Mouse (Mus musculus): ENCODE results near the gene Coq8a. TPM values are rescaled to one million over a fixed set of nuclear protein-coding genes. Genes with fewer than 3 reads are reported as not detected.
A peak's percentile ranks its signal among the peaks of the same experiment; 100 is the strongest.

The Coq8a gene
- total and polyA plus RNA-seq, 2 experiments from 2014 or later = 1.8 to 7.3 TPM

- WGBS = 90% methylated on average over 8 of the region's 8 CpGs
- peaks cover 9% of the 10 kb centered on the region for H3K36me3 ChIP-seq (ENCODE audit: insufficient read depth)
- no peaks in the 10 kb centered on the region for H3K9me3 ChIP-seq (ENCODE audit: low read length)
- no peak for ATAC-seq
- no peaks in the 10 kb centered on the region for H3K27me3 ChIP-seq (ENCODE audit: insufficient read depth, low read length)
- no peak overlapping the region for H3K27ac ChIP-seq (ENCODE audit: low read depth, low read length)
- H3K4me2 ChIP-seq (ENCODE audit: low read depth) = no peak overlapping the region
- no peak overlapping the region for H3K9ac ChIP-seq
- no peak overlapping the region for H3K4me3 ChIP-seq (ENCODE audit: low read depth, low read length)
- no peak for DNase-seq
- no peaks in the 10 kb centered on the region for H3K4me1 ChIP-seq (ENCODE audit: insufficient read depth)
- TF ChIP-seq CTCF (IDR thresholded peaks at IDR 0.05; ENCODE audit: low read depth) = no peak
These were observed 29.3 kb downstream of the Coq8a start for GRCm38 (mm10) chr1:180170071-180170470.

- Histone ChIP-seq H3K36me3 (ENCODE audit: insufficient read depth) (peaks cover 9% of the 10 kb centered on the region), H3K4me2 (ENCODE audit: low read depth) (no peak overlapping the region), H3K9me3 (ENCODE audit: low read length) (no peaks in the 10 kb centered on the region), H3K9ac (no peak overlapping the region), H3K4me3 (ENCODE audit: low read depth, low read length) (no peak overlapping the region), H3K27me3 (ENCODE audit: insufficient read depth, low read length) (no peaks in the 10 kb centered on the region), H3K27ac (ENCODE audit: low read depth, low read length) (no peak overlapping the region), H3K4me1 (ENCODE audit: insufficient read depth) (no peaks in the 10 kb centered on the region)
- WGBS = 88% methylated on average over 7 of the region's 7 CpGs
- TF ChIP-seq CTCF (IDR thresholded peaks at IDR 0.05; ENCODE audit: low read depth) = no peak
- no peak for DNase-seq
- ATAC-seq = no peak
These were observed 30.2 kb downstream of the Coq8a start for GRCm38 (mm10) chr1:180169161-180169560.

GRCm38 (mm10) chr1:180168294-180168693 lies 31.1 kb downstream of the Coq8a start:
- Histone ChIP-seq H3K4me2 (ENCODE audit: low read depth) (no peak overlapping the region), H3K27me3 (ENCODE audit: insufficient read depth, low read length) (no peaks in the 10 kb centered on the region), H3K4me1 (ENCODE audit: insufficient read depth) (no peaks in the 10 kb centered on the region), H3K27ac (ENCODE audit: low read depth, low read length) (no peak overlapping the region), H3K36me3 (ENCODE audit: insufficient read depth) (peaks cover 16% of the 10 kb centered on the region), H3K4me3 (ENCODE audit: low read depth, low read length) (no peak overlapping the region), H3K9me3 (ENCODE audit: low read length) (no peaks in the 10 kb centered on the region), H3K9ac (no peak overlapping the region)
- no peak for TF ChIP-seq CTCF (IDR thresholded peaks at IDR 0.05; ENCODE audit: low read depth)
- no peak for ATAC-seq
- WGBS = 96% methylated on average over 6 of the region's 6 CpGs
- DNase-seq = no peak

- Histone ChIP-seq H3K9ac (no peak overlapping the region), H3K27me3 (ENCODE audit: insufficient read depth, low read length) (no peaks in the 10 kb centered on the region), H3K9me3 (ENCODE audit: low read length) (no peaks in the 10 kb centered on the region), H3K27ac (ENCODE audit: low read depth, low read length) (no peak overlapping the region), H3K36me3 (ENCODE audit: insufficient read depth) (peaks cover 34% of the 10 kb centered on the region), H3K4me2 (ENCODE audit: low read depth) (no peak overlapping the region), H3K4me3 (ENCODE audit: low read depth, low read length) (no peak overlapping the region), H3K4me1 (ENCODE audit: insufficient read depth) (no peaks in the 10 kb centered on the region)
- ATAC-seq = no peak
- 73% methylated on average over 5 of the region's 5 CpGs for WGBS
- no peak for TF ChIP-seq CTCF (IDR thresholded peaks at IDR 0.05; ENCODE audit: low read depth)
- no peak for DNase-seq
These were observed 32.9 kb downstream of the Coq8a start for GRCm38 (mm10) chr1:180166533-180166932.

GRCm38 (mm10) chr1:180162986-180163385 lies 36.4 kb downstream of the Coq8a start:
- Histone ChIP-seq H3K9me3 (ENCODE audit: low read length) (no peaks in the 10 kb centered on the region), H3K4me1 (ENCODE audit: insufficient read depth) (no peaks in the 10 kb centered on the region), H3K4me2 (ENCODE audit: low read depth) (no peak overlapping the region), H3K9ac (no peak overlapping the region), H3K27me3 (ENCODE audit: insufficient read depth, low read length) (no peaks in the 10 kb centered on the region), H3K36me3 (ENCODE audit: insufficient read depth) (peaks cover 56% of the 10 kb centered on the region), H3K27ac (ENCODE audit: low read depth, low read length) (no peak overlapping the region), H3K4me3 (ENCODE audit: low read depth, low read length) (no peak overlapping the region)
- no peak for TF ChIP-seq CTCF (IDR thresholded peaks at IDR 0.05; ENCODE audit: low read depth)
- 91% methylated on average over 7 of the region's 7 CpGs for WGBS
- DNase-seq (no peak), ATAC-seq (no peak)

- TF ChIP-seq CTCF (IDR thresholded peaks at IDR 0.05; ENCODE audit: low read depth) = no peak
- ATAC-seq (no peak), DNase-seq (no peak)
- H3K27ac ChIP-seq (ENCODE audit: low read depth, low read length) = no peak overlapping the region
- H3K4me1 ChIP-seq (ENCODE audit: insufficient read depth) = no peaks in the 10 kb centered on the region
- H3K27me3 ChIP-seq (ENCODE audit: insufficient read depth, low read length) = no peaks in the 10 kb centered on the region
- no peaks in the 10 kb centered on the region for H3K9me3 ChIP-seq (ENCODE audit: low read length)
- no peak overlapping the region for H3K4me3 ChIP-seq (ENCODE audit: low read depth, low read length)
- 93% methylated on average over 20 of the region's 20 CpGs for WGBS
- H3K36me3 ChIP-seq (ENCODE audit: insufficient read depth) = peaks cover 51% of the 10 kb centered on the region
- H3K4me2 ChIP-seq (ENCODE audit: low read depth) = no peak overlapping the region
- no peak overlapping the region for H3K9ac ChIP-seq
These were observed 37.6 kb downstream of the Coq8a start for GRCm38 (mm10) chr1:180161566-180162355.

- ATAC-seq (peak; percentile 56; the same call in 1 of the 2 replicates), DNase-seq (peak; percentile 15)
- 74% methylated on average over 3 of the region's 3 CpGs for WGBS
- Histone ChIP-seq H3K4me1 (ENCODE audit: insufficient read depth) (no peaks in the 10 kb centered on the region), H3K27me3 (ENCODE audit: insufficient read depth, low read length) (no peaks in the 10 kb centered on the region), H3K4me2 (ENCODE audit: low read depth) (no peak overlapping the region), H3K27ac (ENCODE audit: low read depth, low read length) (no peak overlapping the region), H3K4me3 (ENCODE audit: low read depth, low read length) (no peak overlapping the region), H3K36me3 (ENCODE audit: insufficient read depth) (peaks cover 47% of the 10 kb centered on the region), H3K9me3 (ENCODE audit: low read length) (no peaks in the 10 kb centered on the region), H3K9ac (no peak overlapping the region)
- TF ChIP-seq CTCF (IDR thresholded peaks at IDR 0.05; ENCODE audit: low read depth) = no peak
These were observed 38.2 kb downstream of the Coq8a start for GRCm38 (mm10) chr1:180161160-180161559.
